Mouse (Mus musculus) layer of hippocampus, postnatal 14 days (tissue): ENCODE data around the gene Gbp7. TPM values are rescaled to one million over a fixed set of nuclear protein-coding genes. Genes with fewer than 3 reads are reported as not detected.
"Not testable (repeated sequence)": the region's sequence is repeated elsewhere in the genome, so short reads cannot be mapped to it uniquely, and the experiment has no call there.

Experiments used
- DNase-seq, 2 experiments: peaks; one replicate each; pipeline ENCODE4 v3.0.0; 2021 to 2022; ENCODE audit warnings: low spot score in 2 of 2, mixed read lengths in 1 of 2
- long read RNA-seq, 2 experiments: library from polyadenylated mRNA; stranded (forward); transcript quantifications; one replicate each; pipeline ENCODE4 v2.0.0; 2021
- total RNA-seq, 2 experiments: library from RNA; stranded (reverse); gene quantifications; 2 replicates each; pipeline ENCODE4 v1.2.3; 2021

The Gbp7 gene
- 1 to 10 TPM; 2.7 to 2.8 TPM for total RNA-seq
- long read RNA-seq, experiment 1, partial matches to known transcripts = 0 of 1 reads
- long read RNA-seq, experiment 1, other reads (novel, unspliced or antisense) = 0 of 1 reads
- long read RNA-seq, experiment 2, partial matches to known transcripts = 0 of 2 reads
- long read RNA-seq, experiment 2, other reads (novel, unspliced or antisense) = 0 of 2 reads

GRCm38 (mm10) chr3:142530087-142530953 lies at the start of gene Gbp7:
Gbp7 (plus strand) TSS chr3:142530342.
- peak; percentile 20 to 63 for DNase-seq

DNA sequence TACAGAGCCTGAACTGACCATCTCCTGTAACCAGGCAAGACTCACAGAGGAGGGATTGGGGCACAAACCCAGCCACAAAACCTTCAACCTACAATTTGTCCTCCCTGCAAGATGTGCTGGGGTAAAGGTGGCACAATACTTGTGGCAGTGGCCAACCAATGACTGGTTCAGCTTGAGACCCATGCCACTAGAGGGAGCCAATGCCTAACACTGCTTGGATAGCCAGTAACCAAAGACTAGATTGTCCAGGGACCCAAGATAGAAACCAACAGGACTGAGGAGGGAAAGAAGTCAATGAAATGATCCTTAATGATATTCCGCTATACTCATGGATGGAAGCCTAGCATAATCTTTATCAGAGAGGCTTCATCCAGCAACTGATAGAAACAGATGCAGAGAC lies 39.7 kb upstream of the Gbp7 start:
- peak; percentile 36 to 67 for DNase-seq

GRCm38 (mm10) chr3:142493536-142494061 lies 36.5 kb upstream of the Gbp7 start, which contains the start of gene Gbp5:
Gbp5 (plus strand) TSS chr3:142493978.
- DNase-seq = peak in 1 of 2 experiments; percentile 42

GRCm38 (mm10) chr3:142495146-142495655 lies 34.9 kb upstream of the Gbp7 start:
- DNase-seq = no peak

GRCm38 (mm10) chr3:142496113-142497101 lies 33.7 kb upstream of the Gbp7 start:
- no peak for DNase-seq

- DNase-seq = no peak
Measured at GRCm38 (mm10) chr3:142497123-142497841, 32.9 kb upstream of the Gbp7 start.

DNA sequence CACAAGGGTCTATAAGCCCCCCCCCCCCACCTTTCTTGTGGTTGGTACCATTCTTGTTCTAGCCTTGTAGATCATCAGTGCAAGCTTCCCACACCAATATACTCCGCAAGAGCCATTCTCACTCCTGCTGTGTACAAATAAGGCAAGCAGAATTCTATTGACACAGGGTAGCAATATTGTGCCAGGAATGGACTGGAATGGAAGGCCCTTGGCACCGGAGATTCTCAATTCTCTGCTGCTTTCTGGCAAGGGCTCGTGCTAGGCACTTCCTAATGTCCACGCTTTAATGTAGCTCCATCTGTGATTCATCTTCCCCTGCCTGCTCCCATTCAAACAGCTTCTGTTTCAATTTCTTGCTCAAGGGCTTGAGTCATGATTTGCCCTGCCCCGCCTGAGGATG lies 31.2 kb upstream of the Gbp7 start:
- DNase-seq = no peak

DNA sequence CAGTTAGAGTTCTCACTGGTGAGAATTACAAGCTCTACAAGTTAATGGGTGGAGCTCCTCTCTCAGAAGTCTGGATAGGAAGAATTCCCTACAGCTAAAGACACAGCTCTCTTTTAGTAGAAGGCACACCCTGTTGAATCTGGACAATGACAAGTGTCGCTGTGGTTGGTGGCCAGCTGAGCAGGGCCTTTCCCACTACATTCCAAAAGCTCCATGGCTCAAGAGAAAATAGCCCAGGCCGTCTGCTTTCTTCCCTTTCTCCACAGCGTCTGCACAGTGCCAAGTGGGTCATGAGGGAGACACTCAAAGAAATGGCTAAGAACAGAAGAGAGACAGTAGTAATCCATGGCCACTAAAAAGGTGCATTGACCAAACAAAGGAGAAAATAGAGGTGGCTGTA lies 2.0 kb upstream of the Gbp7 start:
- no peak for DNase-seq

- no peak for DNase-seq
Measured at GRCm38 (mm10) chr3:142529597-142529996, 545 bp upstream of the Gbp7 start.

GRCm38 (mm10) chr3:142531595-142531994 lies 1.5 kb downstream of the Gbp7 start:
- DNase-seq = no peak

DNA sequence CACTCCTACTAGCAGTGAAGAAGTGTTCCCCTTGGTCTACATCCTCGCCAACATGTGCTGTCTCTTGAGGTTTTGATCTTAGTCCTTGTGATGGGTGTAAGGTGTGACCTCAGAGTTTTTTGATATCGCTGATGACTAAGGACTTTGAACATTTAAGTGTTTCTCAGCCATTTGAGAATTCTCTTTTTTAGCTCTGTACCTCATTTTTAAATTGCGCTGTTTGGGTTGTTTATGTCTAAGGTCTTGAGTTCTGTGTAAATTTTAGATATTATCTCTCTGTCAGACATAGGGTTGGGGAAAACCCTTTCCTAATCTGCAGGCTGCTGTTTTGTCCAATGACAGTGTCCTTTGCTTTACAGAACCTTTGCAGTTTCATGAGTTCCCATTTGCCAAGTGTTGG lies 3.0 kb downstream of the Gbp7 start:
- DNase-seq = no peak

- DNase-seq = no peak
Measured at GRCm38 (mm10) chr3:142535667-142536066, 5.5 kb downstream of the Gbp7 start.

DNA sequence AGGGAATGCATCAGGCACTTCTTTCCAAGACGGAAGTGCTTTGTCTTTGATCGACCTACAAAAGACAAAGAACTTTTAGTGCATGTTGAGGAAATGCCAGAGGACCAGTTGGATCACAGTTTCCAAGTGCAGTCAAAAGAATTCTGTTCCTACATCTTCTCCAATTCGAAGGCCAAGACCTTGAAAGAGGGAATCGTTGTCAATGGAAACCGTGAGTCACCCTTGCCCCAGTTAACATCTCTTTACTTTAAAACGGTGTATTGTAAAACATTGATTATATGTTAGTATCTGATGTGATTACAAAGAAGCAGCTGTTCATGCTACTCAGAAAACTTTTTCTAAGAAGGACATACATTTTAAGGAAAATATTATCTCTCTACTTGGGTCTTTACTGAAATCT lies 11.2 kb downstream of the Gbp7 start:
- no peak for DNase-seq

- DNase-seq = not testable (repeated sequence)
Measured at GRCm38 (mm10) chr3:142542776-142543175, 12.6 kb downstream of the Gbp7 start.

DNA sequence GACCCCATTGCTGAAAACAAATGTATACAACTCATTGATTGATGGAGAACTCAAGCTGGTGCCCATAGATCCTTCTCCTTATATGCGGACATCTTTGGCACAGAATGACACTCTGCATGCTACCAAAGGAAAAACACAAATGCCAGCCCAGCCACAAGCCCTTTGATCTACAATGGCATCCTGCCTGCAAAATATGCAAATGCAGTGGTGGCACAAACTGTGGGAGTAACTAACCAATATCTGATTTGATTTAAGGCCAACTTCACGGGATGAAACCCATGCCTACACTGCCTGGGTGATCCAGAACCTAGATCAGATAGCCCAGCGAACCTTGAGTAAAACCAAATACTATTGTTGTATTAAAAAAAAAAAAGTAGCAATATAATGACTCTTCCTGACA lies 16.5 kb downstream of the Gbp7 start:
- no peak for DNase-seq

DNA sequence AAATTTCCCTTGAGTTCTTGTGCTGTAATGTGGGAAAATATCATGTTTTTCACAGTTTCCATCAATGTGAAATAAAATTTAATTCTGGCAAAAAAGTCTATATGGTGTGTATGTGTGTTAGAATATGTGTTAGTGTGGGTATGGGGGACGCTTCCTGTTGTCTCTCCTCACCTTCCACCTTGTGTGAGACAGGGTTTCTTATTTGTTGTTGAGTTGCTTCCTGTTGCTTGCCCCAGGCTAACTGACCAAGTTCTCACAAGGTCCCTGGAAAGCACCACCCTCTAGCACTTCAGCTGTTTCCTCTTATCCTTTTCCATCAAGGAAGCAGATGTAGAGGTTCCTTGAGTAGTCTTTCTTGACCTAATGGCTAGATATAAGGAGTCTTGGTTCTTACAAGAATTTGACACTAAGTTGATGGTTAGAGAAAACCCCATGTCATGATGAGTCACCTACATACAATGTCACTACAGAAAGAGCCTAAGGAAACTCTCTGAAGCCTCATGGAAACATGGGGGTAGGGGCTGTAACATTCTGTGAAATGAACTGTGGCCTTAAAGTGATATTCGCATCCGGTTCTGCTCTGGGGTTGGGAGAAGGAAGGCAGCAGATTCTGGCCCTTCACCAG lies 20.0 kb downstream of the Gbp7 start:
- DNase-seq = no peak

GRCm38 (mm10) chr3:142554601-142555000 lies 24.5 kb downstream of the Gbp7 start:
- DNase-seq = no peak

DNA sequence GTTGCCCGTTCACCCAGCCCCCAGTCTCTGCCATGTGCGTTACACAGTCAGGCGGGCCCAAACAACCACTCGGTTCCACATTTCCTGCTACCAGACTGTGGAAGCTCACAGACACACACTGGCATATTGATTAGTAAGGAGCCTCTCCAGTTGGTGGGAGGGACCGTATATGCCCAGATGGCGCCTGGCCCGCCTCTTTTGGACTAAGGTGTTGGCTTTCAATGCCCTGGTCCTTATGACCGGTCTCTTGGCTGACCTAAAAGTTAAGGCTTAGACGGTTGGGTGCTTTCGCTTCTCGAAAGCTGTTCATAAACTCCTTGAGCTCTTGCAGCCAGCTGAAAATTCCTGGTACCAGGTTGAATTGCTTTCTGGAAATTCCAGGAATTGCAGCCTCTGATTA lies 25.5 kb downstream of the Gbp7 start:
- DNase-seq = no peak

DNA sequence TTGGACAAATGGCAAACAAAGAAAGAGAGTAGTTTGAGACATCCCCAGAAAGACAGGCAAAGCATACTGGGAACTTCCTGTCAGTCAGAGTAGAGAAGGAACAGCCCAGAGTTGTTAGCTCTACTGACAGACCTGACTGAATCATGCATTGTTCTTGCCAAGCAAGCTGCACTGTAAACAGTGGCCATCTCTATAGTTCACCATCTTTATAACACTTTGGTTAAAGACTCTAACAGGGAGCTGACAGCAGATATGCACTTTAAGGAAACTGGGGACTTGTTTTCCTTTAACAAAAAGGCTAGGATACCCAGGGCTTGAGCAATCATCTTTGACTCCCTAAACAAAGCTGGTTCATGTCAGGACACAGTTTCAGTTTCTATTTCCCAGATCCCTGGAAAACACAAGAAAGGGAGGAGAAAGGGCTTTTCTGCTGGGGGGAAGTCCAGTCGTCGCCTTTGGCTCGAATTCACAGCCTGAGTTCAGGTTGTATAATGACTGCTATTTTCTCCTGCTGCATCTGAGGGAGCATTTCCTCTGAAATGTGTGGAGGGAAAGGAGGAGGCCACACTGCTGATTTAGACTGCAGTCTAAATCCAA lies 29.6 kb downstream of the Gbp7 start, which contains the start of gene Gbp3:
Gene Gbp3, plus strand, starts transcription at position 395 of the 597 bp plus-strand sequence.
- DNase-seq = peak; percentile 4 to 7
